8 mouse cellular contexts compared by ENCODE assay signal in genomic region chr9:72111622-72112550, GRCm38 (mm10). TPM values are rescaled to one million over a fixed set of nuclear protein-coding genes. Genes with fewer than 3 reads are reported as not detected.
A peak's percentile ranks its signal among the peaks of the same experiment; 100 is the strongest.
DNase-seq lines count a peak whose midpoint lies in the region; ATAC-seq and TF ChIP-seq lines count a peak whose summit lies in the region.

Gene Tcf12 (minus strand): TSS chr9:72111871.

- peak within 1 kb of the TSS; percentile 99 for H3K9ac ChIP-seq in CH12.LX (ENCODE audit: insufficient read depth, low read depth)
- peak within 1 kb of the TSS; percentile 100 for H3K9ac ChIP-seq in heart, embryonic 14.5 days (ENCODE audit: low read length)
- H3K9ac ChIP-seq in liver, embryonic 13.5 days: peak within 1 kb of the TSS; percentile 98
- peak within 1 kb of the TSS; percentile 76 for H3K9ac ChIP-seq in stomach, embryonic 15.5 days

- dilution Hi-C loops in CH12.LX (cut with MboI; ENCODE audit: extremely low pct_ligation_motif_present, extremely low pct_unique_long_range_greater_than_20kb, low sequenced_read_pairs): no loop called here

- TF ChIP-seq POLR2A in CH12.LX (IDR thresholded peaks at IDR 0.05; ENCODE audit: low read depth, low read length): peak; percentile 72

- TF ChIP-seq CTCF in CH12.LX (conservative IDR thresholded peaks at IDR 0.05 in 1 of 2, IDR thresholded peaks at IDR 0.05 in 1 of 2; ENCODE audit: low read depth in 2 of 2, low read length in 2 of 2): no peak

- H3K4me2 ChIP-seq in CH12.LX (ENCODE audit: insufficient read depth, low read depth, poor library complexity, severe bottlenecking): peak within 1 kb of the TSS; percentile 67
- H3K4me2 ChIP-seq in heart, embryonic 14.5 days (ENCODE audit: low read length): peak within 1 kb of the TSS; percentile 69
- H3K4me2 ChIP-seq in liver, embryonic 13.5 days: peak within 1 kb of the TSS; percentile 97
- peak within 1 kb of the TSS; percentile 85 for H3K4me2 ChIP-seq in stomach, embryonic 15.5 days

- peak within 1 kb of the TSS; percentile 53; the same call in 1 of the 2 replicates for H3K27ac ChIP-seq in CH12.LX (ENCODE audit: insufficient read depth, low read depth)
- H3K27ac ChIP-seq in forebrain, embryonic 10.5 days: peak within 1 kb of the TSS; percentile 99
- peak within 1 kb of the TSS; percentile 86 to 97 for H3K27ac ChIP-seq in heart, embryonic 14.5 days (replicated peaks in 1 of 2; ENCODE audit: control insufficient read depth in 1 of 2, insufficient read depth in 1 of 2, low read depth in 2 of 2, low read length in 2 of 2)
- H3K27ac ChIP-seq in liver, embryonic 13.5 days: peak within 1 kb of the TSS; percentile 83
- peak within 1 kb of the TSS; percentile 97 for H3K27ac ChIP-seq in stomach, embryonic 15.5 days

- H3K27me3 ChIP-seq in CH12.LX (replicated peaks): peaks cover 10% of the 10 kb centered on the region
- peaks cover 10% of the 10 kb centered on the region for H3K27me3 ChIP-seq in forebrain, embryonic 10.5 days (ENCODE audit: poor library complexity, severe bottlenecking)
- H3K27me3 ChIP-seq in heart, embryonic 14.5 days (ENCODE audit: control insufficient read depth, insufficient read depth, low read length): no peaks in the 10 kb centered on the region
- H3K27me3 ChIP-seq in liver, embryonic 13.5 days: no peaks in the 10 kb centered on the region
- H3K27me3 ChIP-seq in stomach, embryonic 15.5 days (replicated peaks): no peaks in the 10 kb centered on the region

- H3K9me3 ChIP-seq in CH12.LX (replicated peaks; ENCODE audit: low read length): no peaks in the 10 kb centered on the region
- H3K9me3 ChIP-seq in forebrain, embryonic 10.5 days: no peaks in the 10 kb centered on the region
- no peaks in the 10 kb centered on the region for H3K9me3 ChIP-seq in heart, embryonic 14.5 days (ENCODE audit: control insufficient read depth, low read length)
- no peaks in the 10 kb centered on the region for H3K9me3 ChIP-seq in liver, embryonic 13.5 days (replicated peaks)
- no peaks in the 10 kb centered on the region for H3K9me3 ChIP-seq in stomach, embryonic 15.5 days

- no peak for TF ChIP-seq RAD21 in CH12.LX (IDR thresholded peaks at IDR 0.05; ENCODE audit: low read depth, low read length)

- peaks cover 14% of the 10 kb centered on the region for H3K79me2 ChIP-seq in CH12.LX (replicated peaks; ENCODE audit: control insufficient read depth, extremely low read depth, insufficient read depth, poor library complexity, severe bottlenecking)

- peak within 1 kb of the TSS; percentile 64 to 91 (median 81) for H3K4me3 ChIP-seq in CH12.LX (replicated peaks in 1 of 3; ENCODE audit: low read depth in 2 of 3, low read length in 2 of 3, poor library complexity in 1 of 3)
- H3K4me3 ChIP-seq in forebrain, embryonic 10.5 days: peak within 1 kb of the TSS; percentile 98
- peak within 1 kb of the TSS; percentile 92 to 100 for H3K4me3 ChIP-seq in heart, embryonic 14.5 days (ENCODE audit: control insufficient read depth in 1 of 2, insufficient read depth in 1 of 2, low read depth in 1 of 2, low read length in 2 of 2)
- peak within 1 kb of the TSS; percentile 97 for H3K4me3 ChIP-seq in liver, embryonic 13.5 days (replicated peaks)
- peak within 1 kb of the TSS; percentile 98 for H3K4me3 ChIP-seq in stomach, embryonic 15.5 days (replicated peaks)

- peak; percentile 83 for DNase-seq in CH12.LX (ENCODE audit: extremely low read depth)
- DNase-seq in c-Kit-negative CD71-positive TER-119-positive erythroid progenitor cells, embryonic 14.5 days (ENCODE audit: low read depth, low spot score): peak; percentile 42
- peak; percentile 82 for DNase-seq in forebrain, embryonic 10.5 days (ENCODE audit: extremely low spot score, low spot score)
- DNase-seq in kidney, postnatal 10 days: peak; percentile 93
- DNase-seq in liver, embryonic 13.5 days: peak; percentile 68
- DNase-seq in natural killer cell, adult 2 months (ENCODE audit: low spot score in 2 of 2): peak; percentile 78 to 86

- in situ Hi-C loops in CH12.LX (cut with MboI; ENCODE audit: low pct_ligation_motif_present, low pct_unique_long_range_greater_than_20kb, low sequenced_read_pairs): no loop called here

- TF ChIP-seq EP300 in CH12.LX (IDR thresholded peaks at IDR 0.05; ENCODE audit: low read length): no peak

- ATAC-seq in heart, embryonic 14.5 days (ENCODE audit: insufficient number of reproducible peaks, insufficient read depth, low FRiP score, low read depth): peak; percentile 80
- peak; percentile 78 for ATAC-seq in liver, embryonic 13.5 days (ENCODE audit: low read depth)
- ATAC-seq in stomach, embryonic 15.5 days (ENCODE audit: insufficient read depth, low FRiP score, low read depth): peak; percentile 85

- peaks cover under 1 to 12% of the 10 kb centered on the region in 2 experiments for H3K36me3 ChIP-seq in CH12.LX (replicated peaks in 1 of 2; ENCODE audit: control insufficient read depth in 1 of 2, insufficient read depth in 1 of 2, low read length in 1 of 2)
- peaks cover 19% of the 10 kb centered on the region for H3K36me3 ChIP-seq in forebrain, embryonic 10.5 days (replicated peaks)
- peaks cover 19% of the 10 kb centered on the region for H3K36me3 ChIP-seq in heart, embryonic 14.5 days (ENCODE audit: control insufficient read depth, insufficient read depth, low read length)
- H3K36me3 ChIP-seq in liver, embryonic 13.5 days: 0 out of 2 replicates have a peak, but pooled peaks cover under 1% of the 10 kb centered on the region
- H3K36me3 ChIP-seq in stomach, embryonic 15.5 days: no peaks in the 10 kb centered on the region

- peaks cover 3 to 10% of the 10 kb centered on the region in 2 experiments; a peak in 1 of 4 replicates for H3K4me1 ChIP-seq in CH12.LX (ENCODE audit: control insufficient read depth in 1 of 2, insufficient read depth in 2 of 2)
- H3K4me1 ChIP-seq in forebrain, embryonic 10.5 days: peaks cover 32% of the 10 kb centered on the region
- peaks cover 2 to 18% of the 10 kb centered on the region in 2 experiments; a peak in 3 of 4 replicates for H3K4me1 ChIP-seq in heart, embryonic 14.5 days (ENCODE audit: control insufficient read depth in 2 of 2, insufficient read depth in 2 of 2, low read length in 2 of 2)
- H3K4me1 ChIP-seq in liver, embryonic 13.5 days (replicated peaks): peaks cover 19% of the 10 kb centered on the region
- no peaks in the 10 kb centered on the region for H3K4me1 ChIP-seq in stomach, embryonic 15.5 days

- 2% methylated on average over 77 of the region's 88 CpGs for WGBS in forebrain, embryonic 10.5 days
- WGBS in heart, embryonic 14.5 days: 2% methylated on average over 87 of the region's 88 CpGs
- 2% methylated on average over 88 of the region's 88 CpGs for WGBS in liver, embryonic 13.5 days (ENCODE audit: insufficient replicate concordance)
- 1% methylated on average over 87 of the region's 88 CpGs for WGBS in stomach, embryonic 15.5 days

TF ChIP-seq in CH12.LX, 34 proteins besides CTCF, POLR2A, EP300 and RAD21 (continues in another document):
- TF ChIP-seq NRF1 (IDR thresholded peaks at IDR 0.05; ENCODE audit: low read depth, low read length) (peak; percentile 30), PAX5 (IDR thresholded peaks at IDR 0.05; ENCODE audit: low read length) (no peak), MAFK (IDR thresholded peaks at IDR 0.05; ENCODE audit: insufficient replicate concordance, low read length) (no peak), RCOR1 (conservative IDR thresholded peaks at IDR 0.05; ENCODE audit: low read depth, low read length) (peak; percentile 53; the same call in 1 of the 2 replicates), GABPA (IDR thresholded peaks at IDR 0.05; ENCODE audit: insufficient replicate concordance, low read depth, low read length) (no peak), BHLHE40 (IDR thresholded peaks at IDR 0.05; ENCODE audit: low read depth, low read length) (peak; percentile 42), POLR2AphosphoS2 (IDR thresholded peaks at IDR 0.05; ENCODE audit: low read depth, low read length) (peak; percentile 49; the same call in 1 of the 2 replicates), ZKSCAN1 (IDR thresholded peaks at IDR 0.05; ENCODE audit: borderline replicate concordance, low read depth, low read length) (no peak), ZC3H11A (IDR thresholded peaks at IDR 0.05; ENCODE audit: low read depth, low read length) (no peak), ZMIZ1 (IDR thresholded peaks at IDR 0.05; ENCODE audit: low read depth, low read length) (peak; percentile 81), E2F4 (IDR thresholded peaks at IDR 0.05; ENCODE audit: insufficient replicate concordance, low read depth, low read length) (no peak), MYC (IDR thresholded peaks at IDR 0.05; ENCODE audit: low read depth, low read length) (0 out of 2 replicates have a peak, but pooled peaks have one; percentile 53), MXI1 (IDR thresholded peaks at IDR 0.05; ENCODE audit: low read depth, low read length) (peak; percentile 50; the same call in 1 of the 2 replicates), MEF2A (IDR thresholded peaks at IDR 0.05; ENCODE audit: borderline replicate concordance, low read depth, low read length) (peak; percentile 46; the same call in 1 of the 2 replicates), MAX (IDR thresholded peaks at IDR 0.05; ENCODE audit: low read length) (peak; percentile 58; the same call in 1 of the 2 replicates), ETS1 (conservative IDR thresholded peaks at IDR 0.05; ENCODE audit: low read depth, low read length) (no peak), HCFC1 (IDR thresholded peaks at IDR 0.05; ENCODE audit: low read depth, low read length) (peak; percentile 69), CHD1 (IDR thresholded peaks at IDR 0.05; ENCODE audit: low read depth, low read length) (no peak), SIN3A (IDR thresholded peaks at IDR 0.05; ENCODE audit: low read length) (no peak; the same call in 1 of the 2 replicates), TCF12 (IDR thresholded peaks at IDR 0.05; ENCODE audit: low read depth, low read length) (peak; percentile 84), IRF4 (IDR thresholded peaks at IDR 0.05; ENCODE audit: low read depth, low read length) (peak; percentile 37; the same call in 1 of the 2 replicates), JUN (IDR thresholded peaks at IDR 0.05; ENCODE audit: insufficient read depth, low read depth, low read length) (no peak), USF2 (conservative IDR thresholded peaks at IDR 0.05; ENCODE audit: low read depth, low read length) (no peak), SMC3 (IDR thresholded peaks at IDR 0.05; ENCODE audit: low read depth, low read length) (peak; percentile 21; the same call in 1 of the 2 replicates)

RNA-seq across cellular contexts. Expression of gene Tcf12, which starts in this region (rescaled TPM):
- 42.3 and 43.5 TPM in 2 replicates for total RNA-seq in CH12.LX (2012; rRNA removed)
- 41.7 and 49.5 TPM in 2 replicates for total RNA-seq in CH12.LX (2014; rRNA removed)
- polyA plus RNA-seq in CH12.LX (2012; ENCODE audit: insufficient read length, low read depth): 34.0 and 41.4 TPM in 2 replicates
- polyA plus RNA-seq in forebrain, embryonic 10.5 days (2016; fragmentation: Nextera tagmentation; extraction: Ambion mirVana): 109 and 110 TPM in 2 replicates
- 35.2 and 35.9 TPM in 2 replicates for polyA plus RNA-seq in heart, embryonic 14.5 days (2014; fragmentation: Nextera tagmentation; extraction: Ambion mirVana)
- polyA plus RNA-seq in liver, embryonic 13.5 days (2015; fragmentation: Nextera tagmentation; extraction: Ambion mirVana): 9.9 and 11.2 TPM in 2 replicates
- polyA plus RNA-seq in stomach, embryonic 15.5 days (2015; fragmentation: Nextera tagmentation; extraction: Ambion mirVana): 47.6 and 48.4 TPM in 2 replicates

Comparison
In these comparisons a context has a peak if more than half of its experiments do, and no peak if none do; other contexts are left out.
1. Peak in every context shown above with its lines: DNase-seq, ATAC-seq, H3K4me3 ChIP-seq and H3K27ac ChIP-seq.
2. DNase-seq: peak in every context shown above with its lines; median percentile 93 in kidney, postnatal 10 days; 83 in CH12.LX; 82 in forebrain, embryonic 10.5 days; 82 in natural killer cell, adult 2 months; 68 in liver, embryonic 13.5 days; 42 in c-Kit-negative CD71-positive TER-119-positive erythroid progenitor cells, embryonic 14.5 days.